Mouse (Mus musculus) small intestine, adult 2 months (tissue): ENCODE results near the gene Astn2. TPM values are rescaled to one million over a fixed set of nuclear protein-coding genes. Genes with fewer than 3 reads are reported as not detected.

Experiments
- H3K27ac ChIP-seq: fragments of 200-500 bp; 2 replicates; pipeline ENCODE4 v1.5.1; 2012; ENCODE audit warnings: low read depth, low read length, control low read depth, inconsistent platforms; ENCODE audit not compliant: insufficient read depth
- H3K27me3 ChIP-seq: fragments of 200-500 bp; 2 replicates; pipeline ENCODE4 v1.6.1; 2012; ENCODE audit warnings: mild to moderate bottlenecking, moderate library complexity, low read length, inconsistent platforms; ENCODE audit not compliant: control insufficient read depth, insufficient read depth
- H3K36me3 ChIP-seq: fragments of 200-500 bp; 2 replicates; pipeline ENCODE4 v1.6.1; 2012; ENCODE audit warnings: mild to moderate bottlenecking, low read length, control low read depth, inconsistent platforms; ENCODE audit not compliant: control insufficient read depth, insufficient read depth
- H3K4me1 ChIP-seq: fragments of 200-500 bp; 2 replicates; pipeline ENCODE4 v1.6.1; 2012; ENCODE audit warnings: low read length, inconsistent platforms, mixed read lengths; ENCODE audit not compliant: control insufficient read depth, insufficient read depth, insufficient read length
- H3K4me3 ChIP-seq: fragments of 200-500 bp; 2 replicates; pipeline ENCODE4 v1.5.1; 2012; ENCODE audit warnings: low read depth, mild to moderate bottlenecking, control low read depth, inconsistent platforms, low read length, moderate library complexity
- CTCF ChIP-seq: fragments of 200-500 bp; IDR thresholded peaks from 2 replicates; pipeline ENCODE4 v1.5.1; 2012; ENCODE audit warnings: low read depth, mild to moderate bottlenecking, control low read depth, inconsistent platforms, low read length, moderate library complexity, mixed read lengths; ENCODE audit not compliant: insufficient replicate concordance, insufficient read length; ENCODE audit errors: extremely low read depth
- POLR2A ChIP-seq: fragments of 200-500 bp; IDR thresholded peaks from 2 replicates; pipeline ENCODE4 v1.6.1; 2012; ENCODE audit warnings: low read depth, mild to moderate bottlenecking, control low read depth, inconsistent platforms, low read length, moderate library complexity
- WGBS: fragments of 180-500 bp; shearing (Covaris S2); methylation state at CpG from one replicate; pipeline ENCODE4 v1.1.7; 2018; 5-methylcytosine and 5-hydroxymethylcytosine counted together
- polyA plus RNA-seq: library from polyadenylated mRNA; depleted of rRNA; stranded (reverse); fragments of >200 nt; gene quantifications from 2 replicates; pipeline ENCODE4 v1.2.3, GENCODE M21; 2012

Gene Astn2
- polyA plus RNA-seq, 1 experiment: 0.37 TPM

GRCm38 (mm10) chr4:65379461-65379860, 1025.0 kb downstream of the Astn2 start:
- Histone ChIP-seq H3K4me1 (no peaks in the 10 kb centered on the region), H3K27me3 (no peaks in the 10 kb centered on the region), H3K4me3 (no peak overlapping the region), H3K27ac (no peak overlapping the region), H3K36me3 (no peaks in the 10 kb centered on the region)
- WGBS: 80% methylated on average over 4 of the region's 4 CpGs
- TF ChIP-seq CTCF: no peak
- no peak for TF ChIP-seq POLR2A

- no peaks in the 10 kb centered on the region for H3K27me3 ChIP-seq
- 68% methylated on average over 2 of the region's 2 CpGs for WGBS
- no peaks in the 10 kb centered on the region for H3K36me3 ChIP-seq
- no peak for TF ChIP-seq POLR2A
- no peak for TF ChIP-seq CTCF
- no peak overlapping the region for H3K27ac ChIP-seq
- no peaks in the 10 kb centered on the region for H3K4me1 ChIP-seq
- no peak overlapping the region for H3K4me3 ChIP-seq
These were observed 1027.8 kb downstream of the Astn2 start for GRCm38 (mm10) chr4:65376571-65376970.

GRCm38 (mm10) chr4:65373841-65374240, 1030.6 kb downstream of the Astn2 start:
- no peaks in the 10 kb centered on the region for H3K27me3 ChIP-seq
- H3K36me3 ChIP-seq: no peaks in the 10 kb centered on the region
- no peak overlapping the region for H3K4me3 ChIP-seq
- TF ChIP-seq CTCF: no peak
- TF ChIP-seq POLR2A: no peak
- no peaks in the 10 kb centered on the region for H3K4me1 ChIP-seq
- H3K27ac ChIP-seq: no peak overlapping the region
- WGBS: 42% methylated on average over 1 of the region's 1 CpGs

GRCm38 (mm10) chr4:65372731-65373130, 1031.7 kb downstream of the Astn2 start:
- TF ChIP-seq POLR2A (no peak), CTCF (no peak)
- H3K36me3 ChIP-seq: no peaks in the 10 kb centered on the region
- no peaks in the 10 kb centered on the region for H3K27me3 ChIP-seq
- H3K27ac ChIP-seq: no peak overlapping the region
- WGBS: 81% methylated on average over 3 of the region's 3 CpGs
- no peak overlapping the region for H3K4me3 ChIP-seq
- no peaks in the 10 kb centered on the region for H3K4me1 ChIP-seq

- Histone ChIP-seq H3K4me3 (no peak overlapping the region), H3K27me3 (no peaks in the 10 kb centered on the region), H3K4me1 (no peaks in the 10 kb centered on the region), H3K36me3 (no peaks in the 10 kb centered on the region), H3K27ac (no peak overlapping the region)
- TF ChIP-seq CTCF (no peak), POLR2A (no peak)
These were observed 1037.3 kb downstream of the Astn2 start for GRCm38 (mm10) chr4:65367135-65367534.

GRCm38 (mm10) chr4:65354580-65354979, 1049.8 kb downstream of the Astn2 start:
- H3K27ac ChIP-seq: no peak overlapping the region
- 57% methylated on average over 4 of the region's 4 CpGs for WGBS
- H3K4me3 ChIP-seq: no peak overlapping the region
- no peaks in the 10 kb centered on the region for H3K36me3 ChIP-seq
- no peaks in the 10 kb centered on the region for H3K4me1 ChIP-seq
- no peak for TF ChIP-seq POLR2A
- no peak for TF ChIP-seq CTCF
- H3K27me3 ChIP-seq: no peaks in the 10 kb centered on the region

- Histone ChIP-seq H3K36me3 (no peaks in the 10 kb centered on the region), H3K27ac (no peak overlapping the region), H3K4me1 (no peaks in the 10 kb centered on the region), H3K27me3 (no peaks in the 10 kb centered on the region), H3K4me3 (no peak overlapping the region)
- WGBS: 78% methylated on average over 7 of the region's 7 CpGs
- TF ChIP-seq POLR2A (no peak), CTCF (no peak)
These were observed 1053.9 kb downstream of the Astn2 start for GRCm38 (mm10) chr4:65350521-65350920.

- H3K36me3 ChIP-seq: no peaks in the 10 kb centered on the region
- no peak overlapping the region for H3K27ac ChIP-seq
- H3K27me3 ChIP-seq: no peaks in the 10 kb centered on the region
- TF ChIP-seq POLR2A (no peak), CTCF (no peak)
- H3K4me3 ChIP-seq: no peak overlapping the region
- WGBS: 71% methylated on average over 3 of the region's 3 CpGs
- no peaks in the 10 kb centered on the region for H3K4me1 ChIP-seq
These were observed 1062.6 kb downstream of the Astn2 start for GRCm38 (mm10) chr4:65341766-65342165.
